Mouse (Mus musculus): ENCODE data around the gene Gm813. TPM values are rescaled to one million over a fixed set of nuclear protein-coding genes. Genes with fewer than 3 reads are reported as not detected.

Gene Gm813
- polyA plus RNA-seq, 1 experiment = 0.17 TPM

DNA sequence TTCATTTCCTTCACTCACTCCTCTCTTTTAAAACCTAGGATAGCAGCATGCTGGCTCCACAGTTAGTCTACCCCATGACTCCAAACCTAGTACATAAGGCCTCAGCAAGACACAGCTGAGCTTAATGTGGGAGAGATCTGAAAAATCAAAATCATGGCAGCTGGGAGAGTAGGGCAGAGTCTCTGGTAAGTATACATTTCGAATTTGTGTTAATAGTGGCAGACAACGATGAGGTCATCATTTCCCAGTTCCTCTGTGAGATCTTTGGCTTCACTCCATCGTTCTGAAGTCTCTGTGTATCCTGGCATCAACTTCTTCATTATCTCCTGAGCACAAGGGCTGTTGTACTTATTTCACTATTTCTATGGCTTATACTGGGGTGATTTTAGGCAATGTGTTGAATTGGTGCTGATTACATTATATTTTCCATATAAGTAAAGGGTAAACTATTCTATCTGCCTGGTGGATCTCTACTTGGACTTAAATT is 22.0 kb upstream of the Gm813 start, which contains the start of gene E330017A01Rik:
TSS of gene E330017A01Rik (minus strand) at position 51 of the 487 bp plus-strand sequence.
- H3K27ac ChIP-seq (ENCODE audit: insufficient read depth, low read length) = no peak within 1 kb of the TSS
- TF ChIP-seq CTCF (IDR thresholded peaks at IDR 0.05; ENCODE audit: extremely low read depth, insufficient read depth, low read length) (no peak), POLR2A (IDR thresholded peaks at IDR 0.05; ENCODE audit: extremely low read depth, insufficient read depth, low read length) (no peak)

DNA sequence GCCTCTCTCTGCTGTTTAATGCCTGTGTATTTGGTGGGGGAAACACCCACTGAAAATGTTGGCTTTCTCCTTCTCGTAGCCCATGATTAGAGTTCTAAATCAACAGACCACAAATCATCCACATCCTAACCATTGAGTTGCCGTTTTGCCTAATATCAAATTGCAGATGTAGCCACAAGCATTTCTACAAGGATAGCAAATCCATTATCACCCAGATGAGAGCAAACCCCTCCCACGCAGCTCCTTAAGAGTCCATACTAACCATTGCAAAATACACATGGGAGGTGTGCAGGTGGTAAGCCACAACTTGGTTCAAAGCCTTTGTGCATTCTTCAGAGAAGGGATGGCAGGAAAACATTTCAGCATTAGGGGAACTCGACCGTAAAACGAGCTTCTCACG is 21.2 kb upstream of the Gm813 start:
- Histone ChIP-seq H3K27ac (ENCODE audit: insufficient read depth, low read length) (no peak overlapping the region), H3K4me3 (ENCODE audit: insufficient read depth, low read length) (no peak overlapping the region), H3K4me1 (ENCODE audit: control insufficient read depth, insufficient read depth, low read length) (no peaks in the 10 kb centered on the region)
- TF ChIP-seq CTCF (IDR thresholded peaks at IDR 0.05; ENCODE audit: extremely low read depth, insufficient read depth, low read length) (no peak), POLR2A (IDR thresholded peaks at IDR 0.05; ENCODE audit: extremely low read depth, insufficient read depth, low read length) (no peak)

More for the DNA sequence above, 22.0 kb upstream of the Gm813 start, which contains the start of gene E330017A01Rik:
- H3K4me1 ChIP-seq (ENCODE audit: control insufficient read depth, insufficient read depth, low read length) = no peaks in the 10 kb centered on the region
- H3K4me3 ChIP-seq (ENCODE audit: insufficient read depth, low read length) = no peak within 1 kb of the TSS

DNA sequence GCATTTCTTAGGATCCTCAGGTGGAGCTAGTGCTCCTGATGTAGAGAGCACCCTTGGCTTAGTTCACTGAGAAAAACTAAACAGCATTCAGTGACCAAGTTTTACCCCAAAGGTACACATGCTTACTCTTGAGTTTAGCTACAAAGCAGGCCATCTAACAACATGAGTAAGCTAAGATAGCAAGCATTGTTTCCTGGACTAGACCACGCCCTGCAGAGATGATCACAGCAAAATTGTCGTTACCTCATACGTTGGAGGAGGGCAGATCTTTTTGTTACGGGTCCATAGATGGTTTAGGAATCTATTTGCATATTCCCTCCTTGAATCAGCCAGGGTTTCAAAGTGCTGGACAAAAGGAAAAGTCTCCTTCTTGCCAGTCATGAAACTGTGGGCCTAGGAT is 20.7 kb upstream of the Gm813 start:
- no peak for TF ChIP-seq CTCF (IDR thresholded peaks at IDR 0.05; ENCODE audit: extremely low read depth, insufficient read depth, low read length)
- no peak for TF ChIP-seq POLR2A (IDR thresholded peaks at IDR 0.05; ENCODE audit: extremely low read depth, insufficient read depth, low read length)
- Histone ChIP-seq H3K4me3 (ENCODE audit: insufficient read depth, low read length) (no peak overlapping the region), H3K27ac (ENCODE audit: insufficient read depth, low read length) (no peak overlapping the region), H3K4me1 (ENCODE audit: control insufficient read depth, insufficient read depth, low read length) (no peaks in the 10 kb centered on the region)

DNA sequence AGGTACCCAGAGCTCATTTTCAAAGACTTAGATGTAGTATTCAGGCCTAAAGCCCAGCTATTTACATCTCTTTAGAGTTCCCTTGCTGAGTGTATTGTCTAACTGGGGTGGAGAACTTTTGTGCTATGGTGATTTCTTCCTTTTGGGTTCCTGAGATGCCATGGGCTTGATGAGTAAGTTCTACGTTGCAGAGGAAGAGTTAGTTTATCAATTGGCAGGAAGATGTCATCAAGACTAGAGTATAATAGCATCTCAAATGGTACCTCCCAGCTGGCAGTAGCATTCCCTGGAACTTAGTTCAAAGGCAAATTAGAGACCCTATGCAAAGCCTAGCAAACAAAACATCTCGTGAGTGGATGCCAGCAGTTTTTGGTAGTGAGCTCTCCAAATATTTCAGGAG is 19.1 kb upstream of the Gm813 start:
- H3K27ac ChIP-seq (ENCODE audit: insufficient read depth, low read length) = no peak overlapping the region
- H3K4me1 ChIP-seq (ENCODE audit: control insufficient read depth, insufficient read depth, low read length) = no peaks in the 10 kb centered on the region
- TF ChIP-seq POLR2A (IDR thresholded peaks at IDR 0.05; ENCODE audit: extremely low read depth, insufficient read depth, low read length) = no peak
- no peak for TF ChIP-seq CTCF (IDR thresholded peaks at IDR 0.05; ENCODE audit: extremely low read depth, insufficient read depth, low read length)
- H3K4me3 ChIP-seq (ENCODE audit: insufficient read depth, low read length) = no peak overlapping the region

DNA sequence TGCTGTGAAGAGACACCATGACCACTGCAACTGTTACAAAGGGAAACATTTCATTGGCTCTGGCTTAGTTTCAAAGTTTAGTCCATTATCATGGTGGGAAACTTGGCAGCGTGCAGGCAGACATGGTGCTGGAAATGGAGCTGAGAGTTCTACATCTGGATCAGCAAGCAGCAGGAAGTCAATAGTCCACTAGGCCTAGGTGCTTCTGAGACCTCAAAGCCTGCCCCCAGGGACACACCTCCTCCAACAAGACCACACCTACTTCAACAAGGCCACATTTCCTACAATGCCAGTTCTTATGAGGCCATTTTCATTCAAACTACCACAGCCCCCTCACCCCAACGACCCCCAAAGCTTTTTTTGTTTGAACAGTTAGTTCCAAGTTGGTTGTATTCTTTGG is 13.0 kb upstream of the Gm813 start:
- no peak for TF ChIP-seq CTCF (IDR thresholded peaks at IDR 0.05; ENCODE audit: extremely low read depth, insufficient read depth, low read length)
- H3K27ac ChIP-seq (ENCODE audit: insufficient read depth, low read length) = no peak overlapping the region
- no peak overlapping the region for H3K4me3 ChIP-seq (ENCODE audit: insufficient read depth, low read length)

DNA sequence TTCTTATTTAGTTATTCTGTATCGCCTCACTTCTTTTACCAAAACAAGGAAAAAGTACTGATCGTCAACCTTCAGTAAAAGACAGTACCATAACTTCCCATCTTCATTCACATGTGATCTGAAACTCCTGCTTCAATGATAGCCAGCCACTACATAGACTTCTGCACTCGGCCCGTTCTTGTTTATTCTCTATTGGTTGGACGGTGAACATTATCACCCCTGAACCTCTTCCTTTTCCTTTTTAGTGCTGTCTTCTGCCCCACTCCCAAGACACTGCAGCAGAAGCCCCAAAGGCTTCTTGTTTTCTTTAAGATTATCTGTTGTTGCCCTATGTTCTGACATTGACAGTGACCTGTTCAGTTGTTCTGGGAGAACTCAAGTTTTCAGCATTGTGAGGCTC is 12.2 kb upstream of the Gm813 start:
- H3K27ac ChIP-seq (ENCODE audit: insufficient read depth, low read length) = no peak overlapping the region
- TF ChIP-seq POLR2A (IDR thresholded peaks at IDR 0.05; ENCODE audit: extremely low read depth, insufficient read depth, low read length) (no peak), CTCF (IDR thresholded peaks at IDR 0.05; ENCODE audit: extremely low read depth, insufficient read depth, low read length) (no peak)
- H3K4me3 ChIP-seq (ENCODE audit: insufficient read depth, low read length) = no peak overlapping the region
- H3K4me1 ChIP-seq (ENCODE audit: control insufficient read depth, insufficient read depth, low read length) = no peaks in the 10 kb centered on the region

More for the DNA sequence above, 13.0 kb upstream of the Gm813 start:
- H3K4me1 ChIP-seq (ENCODE audit: control insufficient read depth, insufficient read depth, low read length) = no peaks in the 10 kb centered on the region

DNA sequence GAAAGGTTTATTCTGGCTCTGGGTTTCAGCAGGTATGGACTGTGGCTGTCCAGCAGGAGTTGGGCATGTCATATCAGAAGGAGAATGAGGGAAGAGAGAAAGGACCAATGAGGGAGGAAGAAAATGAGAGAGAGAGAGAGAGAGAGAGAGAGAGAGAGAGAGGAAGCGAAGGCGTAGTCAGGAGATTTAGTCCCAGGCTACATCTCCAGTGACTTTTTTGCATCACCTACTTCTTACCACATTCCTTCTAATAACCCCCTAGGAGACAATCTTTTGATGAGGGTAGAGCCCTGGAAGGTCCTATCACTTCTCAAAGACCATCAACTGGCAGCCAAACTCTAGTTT is 11.5 kb upstream of the Gm813 start:
- Histone ChIP-seq H3K4me1 (ENCODE audit: control insufficient read depth, insufficient read depth, low read length) (no peaks in the 10 kb centered on the region), H3K4me3 (ENCODE audit: insufficient read depth, low read length) (no peak overlapping the region), H3K27ac (ENCODE audit: insufficient read depth, low read length) (no peak overlapping the region)
- TF ChIP-seq POLR2A (IDR thresholded peaks at IDR 0.05; ENCODE audit: extremely low read depth, insufficient read depth, low read length) = no peak
- TF ChIP-seq CTCF (IDR thresholded peaks at IDR 0.05; ENCODE audit: extremely low read depth, insufficient read depth, low read length) = no peak

DNA sequence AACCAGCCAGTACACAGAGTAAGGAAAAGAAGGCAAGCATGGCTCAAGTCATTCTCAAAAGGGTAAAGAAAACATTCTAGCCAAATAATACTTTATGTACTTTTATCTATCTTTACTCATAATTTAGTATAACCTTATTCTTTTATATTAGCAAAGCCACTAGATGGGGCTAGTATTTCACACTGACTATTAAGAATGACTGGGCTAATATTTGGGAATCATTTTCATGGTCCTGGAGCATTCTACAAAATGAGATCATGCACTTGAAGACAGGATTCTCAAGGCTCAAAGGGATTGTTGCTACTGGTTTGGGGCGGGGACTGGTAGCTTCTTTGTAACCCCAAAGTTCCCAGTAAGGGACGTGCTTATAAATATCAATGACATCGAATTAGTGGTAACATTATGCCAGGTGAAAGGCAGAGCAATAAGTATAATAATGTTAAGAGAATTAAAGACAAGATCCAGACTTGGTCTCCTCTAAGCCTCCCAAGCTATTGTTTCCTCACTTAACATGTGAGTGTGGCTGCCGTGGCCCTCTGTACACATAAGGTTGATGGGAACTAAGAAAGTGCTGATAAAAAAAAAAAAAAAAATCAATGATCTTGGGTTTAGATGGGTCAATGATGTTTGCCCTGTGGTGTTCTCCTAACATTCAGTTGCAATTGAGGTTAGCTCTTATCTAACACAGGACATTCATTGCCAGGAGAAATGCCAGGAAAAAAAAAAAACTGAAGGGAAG is 11.0 kb upstream of the Gm813 start:
- no peak for TF ChIP-seq CTCF (IDR thresholded peaks at IDR 0.05; ENCODE audit: extremely low read depth, insufficient read depth, low read length)
- no peak for TF ChIP-seq POLR2A (IDR thresholded peaks at IDR 0.05; ENCODE audit: extremely low read depth, insufficient read depth, low read length)
- H3K27ac ChIP-seq (ENCODE audit: insufficient read depth, low read length) = no peak overlapping the region
- H3K4me3 ChIP-seq (ENCODE audit: insufficient read depth, low read length) = no peak overlapping the region
- H3K4me1 ChIP-seq (ENCODE audit: control insufficient read depth, insufficient read depth, low read length) = no peaks in the 10 kb centered on the region

DNA sequence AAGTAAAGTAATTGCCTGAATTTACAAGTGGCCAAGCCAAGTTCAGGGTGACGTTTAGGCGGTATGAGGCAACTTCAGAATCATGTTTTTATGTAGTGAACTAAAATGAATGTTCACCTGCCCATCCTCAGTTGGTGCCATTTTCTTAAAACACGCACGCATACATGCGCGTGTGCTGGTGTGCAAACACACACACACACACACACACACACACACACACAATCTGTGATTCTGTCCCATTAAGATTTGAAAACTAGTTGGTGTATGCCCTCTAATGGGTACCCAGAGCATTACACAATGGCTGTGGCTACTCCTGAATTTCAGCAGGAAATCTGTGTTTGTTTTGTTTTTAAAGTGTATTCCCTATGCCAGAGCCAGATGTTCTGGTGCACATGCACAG is 7.2 kb upstream of the Gm813 start:
- Histone ChIP-seq H3K4me1 (ENCODE audit: control insufficient read depth, insufficient read depth, low read length) (no peaks in the 10 kb centered on the region), H3K4me3 (ENCODE audit: insufficient read depth, low read length) (no peak overlapping the region), H3K27ac (ENCODE audit: insufficient read depth, low read length) (no peak overlapping the region)
- TF ChIP-seq POLR2A (IDR thresholded peaks at IDR 0.05; ENCODE audit: extremely low read depth, insufficient read depth, low read length) (no peak), CTCF (IDR thresholded peaks at IDR 0.05; ENCODE audit: extremely low read depth, insufficient read depth, low read length) (peak; percentile 63; the same call in 1 of the 2 replicates)

DNA sequence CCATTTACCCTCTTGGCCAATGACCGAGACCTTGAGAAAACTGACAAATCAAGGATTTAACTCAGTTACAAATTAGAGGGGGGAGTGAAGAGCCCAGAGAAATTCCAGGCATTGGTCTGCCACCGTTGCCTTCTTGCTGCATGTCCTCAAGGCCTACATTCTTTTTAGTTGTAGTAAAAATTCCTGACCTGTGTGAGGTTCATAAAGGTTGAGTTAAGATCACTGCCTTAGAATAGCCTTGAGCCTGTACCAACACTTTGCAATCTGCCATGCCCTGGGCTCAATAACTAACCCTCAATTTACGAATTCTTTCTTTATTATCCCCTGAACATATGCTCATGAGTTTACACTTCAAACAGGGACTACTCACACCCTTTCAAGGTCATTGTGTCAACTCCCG is 6.3 kb upstream of the Gm813 start:
- Histone ChIP-seq H3K4me3 (ENCODE audit: insufficient read depth, low read length) (no peak overlapping the region), H3K27ac (ENCODE audit: insufficient read depth, low read length) (no peak overlapping the region), H3K4me1 (ENCODE audit: control insufficient read depth, insufficient read depth, low read length) (no peaks in the 10 kb centered on the region)
- TF ChIP-seq POLR2A (IDR thresholded peaks at IDR 0.05; ENCODE audit: extremely low read depth, insufficient read depth, low read length) (no peak), CTCF (IDR thresholded peaks at IDR 0.05; ENCODE audit: extremely low read depth, insufficient read depth, low read length) (no peak)
